Mouse (Mus musculus) bone marrow macrophage, adult 2 months (primary cell): ENCODE measurements around the gene Nabp2.

Experiments used
- CTCF ChIP-seq: IDR thresholded peaks from 2 replicates; pipeline ENCODE4 v1.5.1; 2012; ENCODE audit warnings: low read depth, mild to moderate bottlenecking, low read length, moderate library complexity
- POLR2A ChIP-seq: IDR thresholded peaks from 2 replicates; pipeline ENCODE4 v1.6.1; 2012; ENCODE audit warnings: mild to moderate bottlenecking, low read depth, low read length, borderline replicate concordance

- TF ChIP-seq CTCF (peak; percentile 46), POLR2A (no peak)
Observed at GRCm38 (mm10) chr10:128358796-128359195, 52.5 kb downstream of the Nabp2 start.
